Mouse (Mus musculus): ENCODE data around the gene Lrsam1.
A peak's percentile ranks its signal among the peaks of the same experiment; 100 is the strongest.
"Not testable (repeated sequence)": the region's sequence is repeated elsewhere in the genome, so short reads cannot be mapped to it uniquely, and the experiment has no call there.

The Lrsam1 gene

DNA sequence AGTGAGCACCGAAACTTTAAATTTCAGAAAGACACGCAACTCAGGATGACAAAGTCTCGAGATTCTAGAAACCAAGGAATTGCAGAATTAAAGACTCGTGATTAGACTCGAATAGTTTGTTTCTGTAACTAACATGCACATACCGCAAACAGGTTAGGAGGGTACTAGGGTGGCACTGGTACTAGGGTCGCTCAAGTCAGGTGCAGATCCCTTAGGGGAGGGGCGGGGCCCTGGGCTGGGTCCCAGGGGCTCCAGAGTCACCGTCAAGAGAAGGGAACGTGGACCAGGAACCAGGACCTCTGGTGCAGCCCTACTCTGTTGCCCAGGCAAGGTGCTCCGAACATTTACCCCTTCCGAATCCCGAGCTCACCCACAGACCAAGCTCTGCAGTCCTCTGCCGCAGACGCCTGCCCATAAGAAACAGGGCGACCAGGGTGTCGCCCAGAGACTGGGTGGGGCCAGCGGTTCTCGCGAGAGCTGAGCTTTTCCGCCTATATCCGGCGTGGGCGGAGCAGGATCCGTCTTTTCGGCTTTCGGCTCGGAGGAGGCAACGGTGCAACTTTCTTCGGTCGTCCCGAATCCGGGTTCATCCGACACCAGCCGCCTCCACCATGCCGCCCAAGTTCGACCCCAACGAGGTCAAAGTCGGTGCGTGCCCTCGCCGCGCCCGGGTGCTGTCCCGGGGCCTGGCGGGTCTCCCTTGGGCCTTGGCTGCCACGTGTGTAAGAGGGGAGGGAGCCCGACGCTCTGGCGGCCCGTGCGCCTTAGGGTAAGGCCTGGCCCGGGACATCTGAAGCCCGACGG is at the start of gene Lrsam1, which contains the start of gene Rpl12:
TSS of gene Lrsam1 (minus strand) at position 423 of the 804 bp plus-strand sequence.
TSS of gene Rpl12 (plus strand) at position 368 of the 804 bp plus-strand sequence.
- DNase-seq (ENCODE audit: low spot score) = peak; percentile 95

GRCm38 (mm10) chr2:33009055-33009454 is 47.6 kb upstream of the Lrsam1 start:
- not testable (repeated sequence) for DNase-seq (ENCODE audit: low spot score)

DNA sequence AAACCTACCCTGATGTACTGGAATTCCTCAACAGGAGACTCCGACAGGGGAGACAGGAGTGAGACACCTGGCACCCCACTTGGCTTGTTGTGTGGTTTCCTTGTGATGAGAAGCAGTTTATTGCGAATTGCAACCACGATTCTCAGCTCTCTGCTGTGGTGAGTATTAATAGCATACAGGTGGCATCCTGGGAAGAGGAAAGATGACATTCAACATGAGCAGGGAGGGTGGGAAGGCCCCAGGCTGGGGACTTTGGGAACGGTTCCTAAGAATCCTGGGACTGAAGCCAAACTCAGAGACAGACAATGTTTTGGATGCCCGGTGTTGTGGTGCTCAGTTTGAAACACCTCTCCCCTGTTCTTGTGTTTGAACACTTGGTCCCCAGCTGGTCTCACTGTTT is 43.6 kb upstream of the Lrsam1 start:
- no peak for DNase-seq (ENCODE audit: low spot score)

DNA sequence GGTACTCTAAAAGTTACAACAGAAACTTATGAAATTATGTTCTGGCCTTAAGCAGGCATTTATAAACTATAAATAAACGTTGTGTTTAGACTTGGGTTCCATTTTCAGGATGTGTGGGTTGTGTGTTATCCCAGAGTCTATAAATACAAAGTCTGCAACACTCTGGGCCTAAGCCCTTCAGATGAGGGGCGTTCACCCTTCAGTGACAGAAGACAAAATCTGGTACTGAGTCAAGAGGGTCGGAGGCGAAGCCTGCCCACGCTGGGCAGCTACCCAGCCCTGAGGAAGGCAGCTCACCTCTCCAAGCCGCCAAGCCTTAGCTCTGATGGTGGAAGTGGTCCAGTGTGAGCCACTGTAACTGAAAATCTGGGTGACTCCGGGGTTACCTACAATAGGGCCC is 40.7 kb upstream of the Lrsam1 start:
- no peak for DNase-seq (ENCODE audit: low spot score)

DNA sequence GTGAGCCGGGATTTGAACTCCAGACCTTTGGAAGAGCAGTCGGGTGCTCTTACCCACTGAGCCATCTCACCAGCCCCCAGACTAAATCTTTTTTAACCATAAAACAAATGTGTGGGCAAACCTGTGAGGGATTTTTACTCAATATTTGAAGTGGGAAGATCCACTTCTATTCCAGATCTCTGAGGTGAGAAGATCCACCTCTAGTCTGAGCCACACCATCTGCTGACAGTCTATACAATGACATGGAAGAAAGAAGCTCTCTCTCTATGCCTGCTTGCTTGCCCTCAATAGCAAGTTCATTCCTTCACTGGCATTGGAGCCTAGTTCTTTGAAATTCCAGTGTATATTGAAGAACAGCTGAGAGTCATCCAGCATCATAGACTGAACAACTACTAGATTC is 38.3 kb upstream of the Lrsam1 start:
- no peak for DNase-seq (ENCODE audit: low spot score)

- no peak for DNase-seq (ENCODE audit: low spot score)
These were observed 36.4 kb upstream of the Lrsam1 start for GRCm38 (mm10) chr2:32997792-32998191.

DNA sequence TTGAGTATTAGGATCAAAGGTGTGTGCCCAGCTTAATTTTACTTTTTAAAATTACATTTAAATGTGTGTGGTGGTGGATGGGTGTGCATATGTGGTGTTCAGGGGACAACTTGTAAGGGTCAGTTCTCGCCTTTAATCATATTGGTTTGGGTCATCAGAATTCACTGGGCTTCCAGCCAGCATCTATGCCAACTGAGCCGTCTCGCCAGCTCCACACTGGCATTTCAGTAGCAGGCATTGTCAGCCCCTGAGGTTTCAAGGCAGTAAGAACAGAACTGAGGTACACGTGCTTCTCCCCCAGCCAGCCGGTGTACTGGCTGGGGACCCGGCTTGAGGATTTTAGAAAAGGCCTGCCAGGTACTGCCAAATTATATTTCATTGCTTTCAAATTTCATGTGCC is 35.7 kb upstream of the Lrsam1 start:
- DNase-seq (ENCODE audit: low spot score) = no peak

DNA sequence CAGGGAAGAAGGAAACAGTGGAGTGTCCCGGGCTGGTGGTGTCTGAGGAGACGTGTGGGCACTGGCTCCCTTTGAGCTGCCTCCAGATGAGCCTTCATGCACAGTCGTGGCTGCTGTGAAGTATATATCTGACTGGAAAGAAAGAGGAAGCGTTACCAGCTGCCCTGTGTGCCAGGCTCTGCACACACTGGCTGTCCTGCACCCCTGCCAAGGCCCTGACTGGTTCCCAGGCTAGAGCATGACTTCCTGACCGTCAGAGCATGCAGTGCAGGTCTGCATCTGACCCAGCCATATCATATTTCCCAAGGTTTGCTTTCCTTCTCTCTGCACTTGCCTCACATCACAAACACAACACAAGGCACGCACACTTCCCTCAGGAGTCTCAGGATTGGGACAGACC is 30.7 kb upstream of the Lrsam1 start:
- no peak for DNase-seq (ENCODE audit: low spot score)

DNA sequence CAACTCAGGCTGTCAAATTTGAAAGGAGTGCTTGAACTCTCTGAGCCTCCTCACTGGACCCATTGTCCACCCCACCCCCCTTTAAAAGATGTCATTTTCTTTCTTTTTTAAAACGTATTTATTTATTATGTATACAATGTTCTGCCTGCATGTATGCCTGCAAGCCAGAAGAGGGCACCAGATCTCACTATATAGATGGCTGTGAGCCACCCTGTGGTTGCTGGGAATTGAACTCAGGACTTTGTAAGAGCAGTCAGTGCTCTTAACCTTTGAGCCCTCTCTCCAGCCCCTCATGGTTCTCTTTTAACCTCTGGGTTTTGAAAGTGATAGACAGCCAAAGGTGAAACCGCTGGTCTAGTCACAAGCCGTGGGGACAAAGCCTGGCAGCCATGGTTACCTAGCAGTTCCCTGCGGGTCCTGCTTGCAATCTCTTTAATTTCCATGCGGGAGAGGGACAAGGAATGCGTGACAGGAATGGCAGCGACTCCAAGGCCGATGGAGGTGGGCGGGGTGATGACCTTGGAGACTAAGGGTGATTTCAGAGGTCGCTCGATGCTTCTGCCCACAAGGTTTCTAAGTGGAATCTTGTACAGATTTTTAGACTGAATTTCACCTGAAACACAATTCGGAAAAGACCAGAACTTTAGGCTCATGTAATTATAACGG is 28.9 kb upstream of the Lrsam1 start:
- no peak for DNase-seq (ENCODE audit: low spot score)

GRCm38 (mm10) chr2:32989376-32989775 is 28.0 kb upstream of the Lrsam1 start:
- no peak for DNase-seq (ENCODE audit: low spot score)

DNA sequence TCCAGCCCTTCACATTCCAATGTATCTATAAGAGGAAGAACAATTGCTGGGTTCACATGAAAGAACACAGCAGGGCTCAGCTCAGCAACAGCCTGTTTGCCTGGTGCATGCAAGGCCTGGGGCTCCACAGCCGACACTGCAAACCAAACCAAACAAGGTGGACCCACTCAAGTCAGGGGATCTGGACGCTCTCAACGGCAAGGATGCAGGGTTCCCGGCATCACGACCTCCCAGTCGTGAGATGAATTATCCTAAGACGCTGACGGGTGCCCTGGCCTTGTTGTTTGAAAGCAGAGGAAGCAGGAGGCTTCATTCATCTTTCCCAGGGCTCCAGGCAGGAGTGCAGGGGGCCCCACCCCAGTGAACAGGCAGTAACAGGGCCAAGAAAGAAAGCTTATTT is 24.4 kb upstream of the Lrsam1 start:
- DNase-seq (ENCODE audit: low spot score) = no peak

GRCm38 (mm10) chr2:32983617-32984016 is 22.2 kb upstream of the Lrsam1 start:
- DNase-seq (ENCODE audit: low spot score) = no peak

GRCm38 (mm10) chr2:32982700-32983099 is 21.3 kb upstream of the Lrsam1 start:
- DNase-seq (ENCODE audit: low spot score) = no peak

DNA sequence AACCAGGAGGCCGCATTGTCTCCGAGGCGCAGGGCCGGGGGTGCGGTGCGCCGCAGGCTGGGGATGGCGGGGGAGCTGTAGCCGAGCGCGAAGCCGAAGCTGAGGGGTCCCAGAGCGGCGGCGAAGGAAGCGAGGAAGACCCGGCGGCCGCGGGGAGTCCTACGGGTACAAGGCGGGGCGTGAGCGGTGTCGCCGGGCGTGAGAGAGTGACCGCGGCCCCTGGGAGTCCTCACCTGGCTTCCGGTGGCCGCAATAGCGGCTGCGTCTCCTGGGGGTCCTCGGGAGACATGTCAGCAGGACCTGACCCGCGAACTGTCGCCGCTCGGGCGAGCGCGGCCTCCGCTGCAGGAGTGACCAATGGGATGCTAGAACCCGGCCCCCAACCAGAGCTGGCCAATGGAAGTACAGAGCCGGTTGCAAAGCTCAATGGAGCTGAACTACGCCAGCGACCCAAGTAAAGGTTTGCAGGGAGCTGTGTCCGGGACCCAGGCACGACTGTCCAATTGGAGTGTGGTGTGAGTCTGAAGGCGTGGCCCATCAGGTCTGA is 20.4 kb upstream of the Lrsam1 start, which contains the start of gene Slc2a8:
TSS of gene Slc2a8 (minus strand) at position 359 of the 547 bp plus-strand sequence.
- DNase-seq (ENCODE audit: low spot score) = peak; percentile 95

GRCm38 (mm10) chr2:32981281-32981680 is 19.9 kb upstream of the Lrsam1 start:
- DNase-seq (ENCODE audit: low spot score) = no peak

- DNase-seq (ENCODE audit: low spot score) = no peak
These were observed 18.3 kb upstream of the Lrsam1 start for GRCm38 (mm10) chr2:32979675-32980074.

DNA sequence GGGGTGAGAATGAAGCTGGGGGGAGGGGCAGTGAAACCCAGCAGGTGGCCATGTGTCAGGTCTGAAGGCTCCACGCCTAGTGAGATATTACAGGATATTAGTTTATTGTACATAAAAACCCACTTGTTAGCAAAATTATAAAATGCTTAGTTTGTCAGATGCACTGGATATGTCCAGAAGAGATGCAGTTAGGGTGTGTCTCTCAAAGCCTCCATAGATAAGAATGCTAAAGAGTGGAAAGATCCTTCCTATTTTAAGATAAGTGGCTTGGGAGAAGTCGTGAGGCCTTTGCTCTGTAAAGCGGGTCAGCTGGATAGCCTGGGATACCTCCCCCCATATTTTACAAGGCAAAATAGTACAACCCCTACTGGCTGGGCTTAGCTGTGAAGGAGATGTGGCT is 17.3 kb upstream of the Lrsam1 start:
- no peak for DNase-seq (ENCODE audit: low spot score)

- no peak for DNase-seq (ENCODE audit: low spot score)
These were observed 15.7 kb upstream of the Lrsam1 start for GRCm38 (mm10) chr2:32977114-32977513.

DNA sequence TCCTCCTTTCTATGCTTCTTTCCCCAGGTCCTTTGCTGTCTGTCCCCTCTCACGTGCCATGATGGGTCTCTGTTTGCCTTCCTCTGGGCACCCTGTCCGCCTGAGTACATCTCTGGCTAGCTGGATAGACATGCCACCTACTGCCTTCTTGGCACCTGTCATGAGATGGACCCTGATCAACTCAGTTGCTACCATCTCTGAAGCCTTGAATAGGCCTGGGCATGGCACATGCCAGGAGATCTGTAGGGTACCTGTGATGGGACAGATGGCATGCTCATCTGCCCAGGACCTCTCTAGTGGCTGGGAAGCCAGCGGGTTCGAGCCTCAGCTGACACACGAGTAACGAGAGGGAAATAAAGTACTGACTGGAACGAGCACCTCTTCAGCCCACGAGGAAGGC is 12.8 kb upstream of the Lrsam1 start:
- DNase-seq (ENCODE audit: low spot score) = no peak

GRCm38 (mm10) chr2:32971235-32971634 is 9.8 kb upstream of the Lrsam1 start:
- DNase-seq (ENCODE audit: low spot score) = no peak

DNA sequence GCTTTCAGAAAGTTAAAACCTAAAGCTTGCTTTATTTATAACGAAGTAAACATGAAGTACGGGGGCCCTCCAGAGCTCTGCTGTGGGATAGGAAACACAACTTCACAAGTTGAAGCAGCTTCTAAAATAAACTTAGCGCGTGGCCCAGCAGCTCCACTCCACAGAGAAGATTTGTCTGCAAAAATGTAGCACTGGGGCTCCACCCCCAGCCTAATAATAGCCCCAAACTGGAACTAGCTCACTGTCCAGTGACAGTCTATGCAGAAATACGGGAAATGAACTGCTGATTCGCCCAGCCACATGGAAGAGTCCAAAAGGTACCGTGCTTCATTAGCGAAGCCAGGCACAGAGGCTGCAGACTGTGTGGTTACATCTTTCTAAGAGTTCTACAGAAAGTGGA is 7.9 kb upstream of the Lrsam1 start:
- no peak for DNase-seq (ENCODE audit: low spot score)

GRCm38 (mm10) chr2:32968024-32968614 is 6.7 kb upstream of the Lrsam1 start:
- no peak for DNase-seq (ENCODE audit: low spot score)
